Mouse (Mus musculus) limb, embryonic 13.5 days (tissue): ENCODE data around the gene Tnfaip8l2. TPM values are rescaled to one million over a fixed set of nuclear protein-coding genes. Genes with fewer than 3 reads are reported as not detected.

ENCODE experiments used
- ATAC-seq: fragments of 200-750 bp; cut with Nextera tagmentation; 2 replicates; pipeline ENCODE4 v1.8.0; 2017; ENCODE audit warnings: low read depth, moderate number of reproducible peaks, moderate TSS enrichment; ENCODE audit not compliant: low FRiP score
- H3K27ac ChIP-seq: fragments of 300-500 bp; sonication (generic); 2 replicates; pipeline ENCODE4 v1.5.1; 2015; ENCODE audit warnings: inconsistent platforms, mild to moderate bottlenecking, moderate library complexity
- H3K27me3 ChIP-seq: fragments of 300-500 bp; sonication (generic); 2 replicates; pipeline ENCODE4 v1.6.1; 2015; ENCODE audit warnings: mild to moderate bottlenecking, inconsistent platforms
- H3K36me3 ChIP-seq: fragments of 300-500 bp; sonication (generic); 2 replicates; pipeline ENCODE4 v1.6.1; 2015; ENCODE audit warnings: inconsistent platforms, mild to moderate bottlenecking, moderate library complexity
- H3K4me1 ChIP-seq: fragments of 300-500 bp; sonication (generic); 2 replicates; pipeline ENCODE4 v1.6.1; 2015; ENCODE audit warnings: inconsistent platforms
- H3K4me2 ChIP-seq: fragments of 300-500 bp; sonication (generic); replicated peaks from 2 replicates; pipeline ENCODE4 v1.6.1; 2015; ENCODE audit warnings: inconsistent platforms, mild to moderate bottlenecking, moderate library complexity
- H3K4me3 ChIP-seq: fragments of 300-500 bp; sonication (generic); 2 replicates; pipeline ENCODE4 v1.5.1; 2015; ENCODE audit warnings: moderate library complexity, mild to moderate bottlenecking, inconsistent platforms
- H3K9ac ChIP-seq: fragments of 300-500 bp; sonication (generic); 2 replicates; pipeline ENCODE4 v1.6.1; 2015; ENCODE audit warnings: mild to moderate bottlenecking, inconsistent platforms
- H3K9me3 ChIP-seq: fragments of 300-500 bp; sonication (generic); 2 replicates; pipeline ENCODE4 v1.6.1; 2016; ENCODE audit warnings: inconsistent platforms
- WGBS: fragments of 180-500 bp; shearing (Covaris S2); methylation state at CpG from one replicate; pipeline ENCODE4 v1.1.7; 2015; 5-methylcytosine and 5-hydroxymethylcytosine counted together
- polyA plus RNA-seq: library from polyadenylated mRNA; unstranded; fragments of >200 nt; fragmentation: Nextera tagmentation; extraction: Ambion mirVana; gene quantifications from 2 replicates; pipeline ENCODE4 v1.2.1, GENCODE M21; 2015

Tnfaip8l2 gene
- polyA plus RNA-seq, 1 experiment from 2014 or later = 2.6 TPM

GRCm38 (mm10) chr3:95172526-95173255, 30.5 kb upstream of the Tnfaip8l2 start:
- H3K4me2 ChIP-seq = peak overlapping the region; percentile 55; the same call in 1 of the 2 replicates
- no peak for ATAC-seq
- H3K27me3 ChIP-seq = peaks cover 53% of the 10 kb centered on the region
- H3K27ac ChIP-seq = no peak overlapping the region
- H3K9me3 ChIP-seq = no peaks in the 10 kb centered on the region
- WGBS = 24% methylated on average over 71 of the region's 84 CpGs
- peak overlapping the region; percentile 61; the same call in 1 of the 2 replicates for H3K9ac ChIP-seq
- H3K36me3 ChIP-seq = peaks cover 62% of the 10 kb centered on the region
- H3K4me1 ChIP-seq = peaks cover 21% of the 10 kb centered on the region
- H3K4me3 ChIP-seq = peak overlapping the region; percentile 33

- ATAC-seq = no peak
- H3K4me3 ChIP-seq = no peak overlapping the region
- WGBS = 75% methylated on average over 6 of the region's 6 CpGs
- no peak overlapping the region for H3K27ac ChIP-seq
- no peaks in the 10 kb centered on the region for H3K9me3 ChIP-seq
- no peak overlapping the region for H3K9ac ChIP-seq
- no peak overlapping the region for H3K4me2 ChIP-seq
- H3K4me1 ChIP-seq = peaks cover 21% of the 10 kb centered on the region
- H3K27me3 ChIP-seq = peaks cover 53% of the 10 kb centered on the region
- H3K36me3 ChIP-seq = peaks cover 78% of the 10 kb centered on the region
Observed at GRCm38 (mm10) chr3:95171105-95171504, 28.9 kb upstream of the Tnfaip8l2 start.

GRCm38 (mm10) chr3:95169996-95170395, 27.8 kb upstream of the Tnfaip8l2 start:
- H3K27me3 ChIP-seq = peaks cover 53% of the 10 kb centered on the region
- H3K27ac ChIP-seq = no peak overlapping the region
- peaks cover 21% of the 10 kb centered on the region for H3K4me1 ChIP-seq
- H3K9me3 ChIP-seq = no peaks in the 10 kb centered on the region
- no peak for ATAC-seq
- H3K4me3 ChIP-seq = no peak overlapping the region
- H3K9ac ChIP-seq = no peak overlapping the region
- H3K4me2 ChIP-seq = no peak overlapping the region
- H3K36me3 ChIP-seq = peaks cover 87% of the 10 kb centered on the region
- 89% methylated on average over 10 of the region's 10 CpGs for WGBS

GRCm38 (mm10) chr3:95164840-95165239, 22.7 kb upstream of the Tnfaip8l2 start:
- Histone ChIP-seq H3K4me1 (peaks cover 29% of the 10 kb centered on the region), H3K27me3 (peaks cover 9% of the 10 kb centered on the region), H3K9ac (no peak overlapping the region), H3K4me3 (no peak overlapping the region), H3K4me2 (no peak overlapping the region), H3K36me3 (peaks cover 62% of the 10 kb centered on the region), H3K27ac (no peak overlapping the region), H3K9me3 (no peaks in the 10 kb centered on the region)
- no peak for ATAC-seq
- 77% methylated on average over 5 of the region's 5 CpGs for WGBS

GRCm38 (mm10) chr3:95164256-95164550, 22.0 kb upstream of the Tnfaip8l2 start:
- Histone ChIP-seq H3K9me3 (no peaks in the 10 kb centered on the region), H3K4me3 (no peak overlapping the region), H3K27ac (no peak overlapping the region), H3K36me3 (peaks cover 55% of the 10 kb centered on the region), H3K27me3 (peaks cover 3% of the 10 kb centered on the region), H3K9ac (0 out of 2 replicates have a peak overlapping the region, but pooled peaks have one; percentile 31), H3K4me2 (peak overlapping the region; percentile 86; the same call in 1 of the 2 replicates), H3K4me1 (peaks cover 34% of the 10 kb centered on the region)
- WGBS = 71% methylated on average over 5 of the region's 5 CpGs
- ATAC-seq = no peak

- Histone ChIP-seq H3K36me3 (peaks cover 50% of the 10 kb centered on the region), H3K4me3 (peak overlapping the region; percentile 92; the same call in 1 of the 2 replicates), H3K4me2 (peak overlapping the region; percentile 86), H3K4me1 (peaks cover 34% of the 10 kb centered on the region), H3K27me3 (no peaks in the 10 kb centered on the region), H3K9ac (peak overlapping the region; percentile 31; the same call in 1 of the 2 replicates), H3K27ac (peak overlapping the region; percentile 39; the same call in 1 of the 2 replicates), H3K9me3 (no peaks in the 10 kb centered on the region)
- WGBS = 55% methylated on average over 11 of the region's 11 CpGs
- peak; percentile 17; the same call in 1 of the 2 replicates for ATAC-seq
Observed at GRCm38 (mm10) chr3:95163419-95164255, 21.5 kb upstream of the Tnfaip8l2 start.

- ATAC-seq = no peak
- no peaks in the 10 kb centered on the region for H3K27me3 ChIP-seq
- H3K4me2 ChIP-seq = peak overlapping the region; percentile 86
- H3K4me3 ChIP-seq = peak overlapping the region; percentile 92
- H3K9me3 ChIP-seq = no peaks in the 10 kb centered on the region
- 21% methylated on average over 2 of the region's 2 CpGs for WGBS
- H3K27ac ChIP-seq = no peak overlapping the region
- peak overlapping the region; percentile 87; the same call in 1 of the 2 replicates for H3K9ac ChIP-seq
- H3K36me3 ChIP-seq = peaks cover 36% of the 10 kb centered on the region
- H3K4me1 ChIP-seq = peaks cover 34% of the 10 kb centered on the region
Observed at GRCm38 (mm10) chr3:95162345-95162628, 20.1 kb upstream of the Tnfaip8l2 start.

- Histone ChIP-seq H3K36me3 (peaks cover 31% of the 10 kb centered on the region), H3K4me1 (peaks cover 34% of the 10 kb centered on the region), H3K9ac (peak overlapping the region; percentile 87), H3K4me2 (peak overlapping the region; percentile 86), H3K4me3 (peak overlapping the region; percentile 92), H3K27ac (peak overlapping the region; percentile 44; the same call in 1 of the 2 replicates), H3K9me3 (no peaks in the 10 kb centered on the region), H3K27me3 (no peaks in the 10 kb centered on the region)
- peak; percentile 6; the same call in 1 of the 2 replicates for ATAC-seq
- 2% methylated on average over 8 of the region's 9 CpGs for WGBS
Observed at GRCm38 (mm10) chr3:95161618-95162344, 19.6 kb upstream of the Tnfaip8l2 start.

GRCm38 (mm10) chr3:95161041-95161551, 18.9 kb upstream of the Tnfaip8l2 start:
- peaks cover 24% of the 10 kb centered on the region for H3K36me3 ChIP-seq
- WGBS = under 1% methylated on average over 29 of the region's 30 CpGs
- peak overlapping the region; percentile 92 for H3K4me3 ChIP-seq

GRCm38 (mm10) chr3:95159987-95160963, 18.1 kb upstream of the Tnfaip8l2 start, which contains the start of gene Sema6c:
Gene Sema6c (plus strand): TSS chr3:95160457.
- peak; percentile 94 for ATAC-seq
- peak within 1 kb of the TSS; percentile 58; the same call in 1 of the 2 replicates for H3K27ac ChIP-seq

More at GRCm38 (mm10) chr3:95161041-95161551, 18.9 kb upstream of the Tnfaip8l2 start:
- peak; percentile 24 for ATAC-seq
- Histone ChIP-seq H3K4me2 (peak overlapping the region; percentile 86), H3K27me3 (no peaks in the 10 kb centered on the region), H3K27ac (peak overlapping the region; percentile 44; the same call in 1 of the 2 replicates), H3K9me3 (no peaks in the 10 kb centered on the region), H3K4me1 (peaks cover 34% of the 10 kb centered on the region), H3K9ac (peak overlapping the region; percentile 87)

More at GRCm38 (mm10) chr3:95159987-95160963, 18.1 kb upstream of the Tnfaip8l2 start, which contains the start of gene Sema6c:
- WGBS = under 1% methylated on average over 66 of the region's 66 CpGs
- H3K9ac ChIP-seq = peak within 1 kb of the TSS; percentile 87
- H3K9me3 ChIP-seq = no peaks in the 10 kb centered on the region
- H3K4me2 ChIP-seq = peak within 1 kb of the TSS; percentile 86
- peak within 1 kb of the TSS; percentile 92 for H3K4me3 ChIP-seq
- peaks cover 18% of the 10 kb centered on the region for H3K36me3 ChIP-seq
- no peaks in the 10 kb centered on the region for H3K27me3 ChIP-seq
- H3K4me1 ChIP-seq = peaks cover 34% of the 10 kb centered on the region
